Mouse (Mus musculus) naive thymus-derived CD4-positive, alpha-beta T cell, adult 2 months (primary cell): ENCODE measurements around the gene Pcdh18.

Experiments
- DNase-seq: peaks from one replicate; pipeline ENCODE4 v3.0.0-alpha.2; 2011; ENCODE audit warnings: low read depth

Gene Pcdh18

GRCm38 (mm10) chr3:49756870-49757625 is at the start of gene Pcdh18:
Gene Pcdh18 (minus strand): TSS chr3:49757325.
- DNase-seq: no peak

- no peak for DNase-seq
Observed at GRCm38 (mm10) chr3:49806823-49807222, 49.7 kb upstream of the Pcdh18 start.

GRCm38 (mm10) chr3:49805511-49805910 is 48.4 kb upstream of the Pcdh18 start:
- DNase-seq: no peak

- DNase-seq: no peak
Observed at GRCm38 (mm10) chr3:49788296-49788695, 31.2 kb upstream of the Pcdh18 start.

GRCm38 (mm10) chr3:49787719-49788118 is 30.6 kb upstream of the Pcdh18 start:
- no peak for DNase-seq

GRCm38 (mm10) chr3:49768992-49769738 is 12.0 kb upstream of the Pcdh18 start:
- DNase-seq: no peak

GRCm38 (mm10) chr3:49762711-49763110 is 5.6 kb upstream of the Pcdh18 start:
- DNase-seq: no peak

- DNase-seq: no peak
Observed at GRCm38 (mm10) chr3:49761971-49762370, 4.8 kb upstream of the Pcdh18 start.

- DNase-seq: no peak
Observed at GRCm38 (mm10) chr3:49757626-49758019, 498 bp upstream of the Pcdh18 start.

GRCm38 (mm10) chr3:49755986-49756845 is 909 bp downstream of the Pcdh18 start:
- no peak for DNase-seq

- no peak for DNase-seq
Observed at GRCm38 (mm10) chr3:49752766-49753165, 4.4 kb downstream of the Pcdh18 start.

GRCm38 (mm10) chr3:49749491-49750284 is 7.4 kb downstream of the Pcdh18 start:
- no peak for DNase-seq

GRCm38 (mm10) chr3:49748054-49748453 is 9.1 kb downstream of the Pcdh18 start:
- DNase-seq: no peak

- no peak for DNase-seq
Observed at GRCm38 (mm10) chr3:49739061-49739460, 18.1 kb downstream of the Pcdh18 start.

- DNase-seq: no peak
Observed at GRCm38 (mm10) chr3:49738531-49738930, 18.6 kb downstream of the Pcdh18 start.

GRCm38 (mm10) chr3:49706503-49706902 is 50.6 kb downstream of the Pcdh18 start:
- no peak for DNase-seq

GRCm38 (mm10) chr3:49699951-49700350 is 57.2 kb downstream of the Pcdh18 start:
- DNase-seq: no peak
